Mouse (Mus musculus) spleen, adult 2 months (tissue): ENCODE results near the gene Fbxo47.
"Not testable (repeated sequence)": the region's sequence is repeated elsewhere in the genome, so short reads cannot be mapped to it uniquely, and the experiment has no call there.

ENCODE experiments used
- CTCF ChIP-seq: fragments of 200-500 bp; IDR thresholded peaks from 2 replicates; pipeline ENCODE4 v1.5.1; 2011; ENCODE audit warnings: mild to moderate bottlenecking, inconsistent platforms; ENCODE audit not compliant: insufficient read depth, insufficient read length, insufficient replicate concordance; ENCODE audit errors: extremely low read depth
- POLR2A ChIP-seq: fragments of 200-500 bp; IDR thresholded peaks from 2 replicates; pipeline ENCODE4 v1.6.1; 2011; ENCODE audit warnings: low read depth, low read length, inconsistent platforms

DNA sequence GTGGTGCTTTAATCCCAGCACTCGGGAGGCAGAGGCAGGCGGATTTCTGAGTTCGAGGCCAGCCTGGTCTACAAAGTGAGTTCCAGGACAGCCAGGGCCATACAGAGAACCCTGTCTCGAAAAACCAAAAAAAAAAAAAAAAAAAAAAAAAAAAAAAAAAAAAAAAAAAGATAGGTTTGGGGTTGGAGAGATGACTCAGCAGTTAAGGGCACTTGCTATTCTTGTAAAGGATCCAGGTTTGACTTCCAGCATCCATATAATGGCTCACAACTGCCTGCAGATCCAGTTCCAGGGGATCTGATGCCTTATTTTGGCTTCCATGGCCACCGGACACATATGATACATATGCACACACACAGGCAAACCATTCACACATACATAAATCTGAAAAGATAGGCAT lies 11.6 kb downstream of the Fbxo47 start:
- not testable (repeated sequence) for TF ChIP-seq CTCF, POLR2A
